ENCODE assay signal across 17 mouse cellular contexts in the genomic region with DNA sequence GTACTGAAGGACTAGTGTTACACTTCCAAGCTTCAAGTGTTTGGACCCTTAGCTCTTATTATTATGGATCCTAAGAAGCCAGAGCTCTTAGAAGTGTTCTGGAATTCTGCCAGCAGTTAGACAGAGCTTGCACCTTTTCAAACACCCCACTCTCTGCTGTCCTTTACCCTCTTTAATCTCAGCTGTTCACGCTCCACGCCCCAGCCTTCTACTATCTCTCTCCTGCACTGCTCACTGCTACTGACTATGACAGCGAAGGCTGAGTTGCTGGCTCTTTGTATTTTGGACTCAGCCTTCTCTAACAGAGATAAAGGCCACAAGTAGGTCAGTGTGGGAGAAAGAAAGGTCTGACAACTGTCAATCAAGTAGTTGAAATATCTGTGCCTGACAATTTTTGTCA. TPM values are rescaled to one million over a fixed set of nuclear protein-coding genes. Genes with fewer than 3 reads are reported as not detected.
DNase-seq lines count a peak whose midpoint lies in the region; ATAC-seq and TF ChIP-seq lines count a peak whose summit lies in the region.
"Had no signal": no experiment of that assay in that cellular context is flagged by ENCODE, and none has a peak within 500 bp of the region (broad histone marks: within the 10 kb centered on the region; RNA-seq: fewer than 3 reads in every experiment).

No protein-coding gene starts in this region.

- DNase-seq in heart, postnatal 0 days (ENCODE audit: low spot score) = no peak
- DNase-seq in heart, postnatal 14 days = no peak
- DNase-seq in right cerebral cortex, postnatal 4 days = no peak
- no peak for DNase-seq in hindbrain, embryonic 14.5 days (ENCODE audit: low spot score)
- DNase-seq: adrenal gland, postnatal 25 days; cerebellum, postnatal 36 days; thymus, adult 2 months had no signal

- ATAC-seq in heart, postnatal 0 days (ENCODE audit: insufficient read depth, low read depth) = no peak
- peak; percentile 74 for ATAC-seq in erythroid progenitor cell, adult 5-6 weeks (replicated peaks; ENCODE audit: low FRiP score, poor library complexity, severe bottlenecking)
- peak; percentile 96 for ATAC-seq in liver, embryonic 12.5 days
- no peak for ATAC-seq in inflammation-experienced regulatory T-cells, adult 6 months
- no peak for ATAC-seq in hindbrain, embryonic 14.5 days (ENCODE audit: low FRiP score)
- ATAC-seq: lung, postnatal 0 days had no signal

- peak overlapping the region; percentile 0; the same call in 1 of the 2 replicates for H3K27ac ChIP-seq in heart, postnatal 0 days (ENCODE audit: low read depth)
- H3K27ac ChIP-seq in liver, embryonic 12.5 days = peak overlapping the region; percentile 67
- no peak overlapping the region for H3K27ac ChIP-seq in hindbrain, embryonic 14.5 days
- H3K27ac ChIP-seq: forebrain, embryonic 12.5 days; hindbrain, embryonic 15.5 days; layer of hippocampus, adult 2 months; left cerebral cortex, adult 2 months; limb, embryonic 12.5 days; neural tube, embryonic 12.5 days had no signal

- no peak for TF ChIP-seq CTCF in heart, postnatal 0 days (IDR thresholded peaks at IDR 0.05; ENCODE audit: low read depth)

- H3K4me3 ChIP-seq in heart, postnatal 0 days (ENCODE audit: low read depth, low read length) = no peak overlapping the region
- no peak overlapping the region for H3K4me3 ChIP-seq in liver, embryonic 12.5 days
- H3K4me3 ChIP-seq in hindbrain, embryonic 14.5 days (replicated peaks; ENCODE audit: low read length) = no peak overlapping the region
- H3K4me3 ChIP-seq: forebrain, embryonic 12.5 days; hindbrain, embryonic 15.5 days; layer of hippocampus, adult 2 months; left cerebral cortex, adult 2 months; limb, embryonic 12.5 days; neural tube, embryonic 12.5 days had no signal

- no peak for TF ChIP-seq EP300 in heart, postnatal 0 days (IDR thresholded peaks at IDR 0.05; ENCODE audit: low read depth)

- H3K4me2 ChIP-seq in heart, postnatal 0 days (ENCODE audit: low read depth, low read length) = no peak overlapping the region
- H3K4me2 ChIP-seq in liver, embryonic 12.5 days = peak overlapping the region; percentile 46
- H3K4me2 ChIP-seq in hindbrain, embryonic 14.5 days (replicated peaks) = no peak overlapping the region
- H3K4me2 ChIP-seq: forebrain, embryonic 12.5 days; hindbrain, embryonic 15.5 days; limb, embryonic 12.5 days; neural tube, embryonic 12.5 days had no signal

- intact Hi-C loops in heart, postnatal 14 days (cut with DNase I) = no loop called here

- no peaks in the 10 kb centered on the region for H3K27me3 ChIP-seq in heart, postnatal 0 days (ENCODE audit: control insufficient read depth, insufficient read depth, low read length)
- no peaks in the 10 kb centered on the region for H3K27me3 ChIP-seq in liver, embryonic 12.5 days (replicated peaks)
- no peaks in the 10 kb centered on the region for H3K27me3 ChIP-seq in hindbrain, embryonic 14.5 days (ENCODE audit: control insufficient read depth, insufficient read depth, low read length)
- H3K27me3 ChIP-seq: forebrain, embryonic 12.5 days; hindbrain, embryonic 15.5 days; limb, embryonic 12.5 days; neural tube, embryonic 12.5 days had no signal

- peaks cover 3% of the 10 kb centered on the region; the same call in 1 of the 2 replicates for H3K36me3 ChIP-seq in heart, postnatal 0 days (replicated peaks; ENCODE audit: control insufficient read depth, insufficient read depth, low read length)
- H3K36me3 ChIP-seq in liver, embryonic 12.5 days = 0 out of 2 replicates have a peak, but pooled peaks cover 2% of the 10 kb centered on the region
- H3K36me3 ChIP-seq in hindbrain, embryonic 14.5 days (replicated peaks; ENCODE audit: control insufficient read depth, insufficient read depth) = no peaks in the 10 kb centered on the region
- H3K36me3 ChIP-seq: forebrain, embryonic 12.5 days; hindbrain, embryonic 15.5 days; limb, embryonic 12.5 days; neural tube, embryonic 12.5 days had no signal

- no peaks in the 10 kb centered on the region for H3K9me3 ChIP-seq in heart, postnatal 0 days (replicated peaks; ENCODE audit: control insufficient read depth, low read length)
- H3K9me3 ChIP-seq in liver, embryonic 12.5 days (replicated peaks) = no peaks in the 10 kb centered on the region
- no peaks in the 10 kb centered on the region for H3K9me3 ChIP-seq in hindbrain, embryonic 14.5 days (ENCODE audit: control insufficient read depth, low read length)
- H3K9me3 ChIP-seq: forebrain, embryonic 12.5 days; hindbrain, embryonic 15.5 days; limb, embryonic 12.5 days; neural tube, embryonic 12.5 days had no signal

- H3K9ac ChIP-seq in heart, postnatal 0 days (replicated peaks; ENCODE audit: low read depth, low read length) = no peak overlapping the region
- no peak overlapping the region for H3K9ac ChIP-seq in liver, embryonic 12.5 days
- H3K9ac ChIP-seq in hindbrain, embryonic 14.5 days = no peak overlapping the region
- H3K9ac ChIP-seq: forebrain, embryonic 12.5 days; hindbrain, embryonic 15.5 days; limb, embryonic 12.5 days; neural tube, embryonic 12.5 days had no signal

- 30% methylated on average over 3 of the region's 3 CpGs for WGBS in heart, postnatal 0 days
- WGBS in liver, embryonic 12.5 days (ENCODE audit: insufficient replicate concordance) = 16% methylated on average over 3 of the region's 3 CpGs
- 76% methylated on average over 3 of the region's 3 CpGs for WGBS in hindbrain, embryonic 14.5 days

- H3K4me1 ChIP-seq in heart, postnatal 0 days (ENCODE audit: control insufficient read depth, insufficient read depth) = peaks cover 13% of the 10 kb centered on the region
- peaks cover 55% of the 10 kb centered on the region for H3K4me1 ChIP-seq in liver, embryonic 12.5 days
- no peaks in the 10 kb centered on the region for H3K4me1 ChIP-seq in hindbrain, embryonic 14.5 days (replicated peaks; ENCODE audit: control insufficient read depth, insufficient read depth, low read length)
- H3K4me1 ChIP-seq: limb, embryonic 12.5 days; neural tube, embryonic 12.5 days had no signal

RNA-seq across cellular contexts. Expression of a gene that starts 17.3 kb away (rescaled TPM):
- total RNA-seq in heart, postnatal 0 days (2014; rRNA removed; ENCODE audit: low replicate concordance) = 15.3 and 27.0 TPM in 2 replicates
- polyA plus RNA-seq in heart, postnatal 0 days (2015; fragmentation: Nextera tagmentation; extraction: Ambion mirVana) = 5.2 and 5.7 TPM in 2 replicates
- total RNA-seq in heart, postnatal 14 days (2021) = 10 to 100 TPM; 12.0 to 15.1 TPM
- total RNA-seq in erythroid progenitor cell, adult 5-6 weeks (2015; ENCODE audit: low replicate concordance) = 40.4 and 54.1 TPM in 2 replicates
- 26.4 and 28.9 TPM in 2 replicates for total RNA-seq in erythroid progenitor cell, adult 5-6 weeks (2017; ENCODE audit: low replicate concordance)
- polyA plus RNA-seq in liver, embryonic 12.5 days (2016; fragmentation: Nextera tagmentation; extraction: Ambion mirVana) = 4.9 and 5.8 TPM in 2 replicates
- polyA plus RNA-seq in inflammation-experienced regulatory T-cells, adult 6 months (2017; shearing (Covaris generic)) = 10 to 100 TPM; 26.0 to 60.8 (median 47.6) TPM
- 18.1 and 19.2 TPM in 2 replicates for polyA plus RNA-seq in hindbrain, embryonic 14.5 days (2014; fragmentation: Nextera tagmentation; extraction: Ambion mirVana)

Comparison
In these comparisons a context has a peak if more than half of its experiments do, and no peak if none do; other contexts are left out.
1. ATAC-seq: peak in erythroid progenitor cell, adult 5-6 weeks (single experiment) and liver, embryonic 12.5 days (single experiment); none in heart, postnatal 0 days (single experiment), inflammation-experienced regulatory T-cells, adult 6 months (single experiment) and hindbrain, embryonic 14.5 days (single experiment).